ENCODE assay signal across 11 mouse cellular contexts in genomic region chr11:70223724-70224123, GRCm38 (mm10). TPM values are rescaled to one million over a fixed set of nuclear protein-coding genes. Genes with fewer than 3 reads are reported as not detected.
DNase-seq lines count a peak whose midpoint lies in the region; ATAC-seq and TF ChIP-seq lines count a peak whose summit lies in the region.
"Had no signal": no experiment of that assay in that cellular context is flagged by ENCODE, and none has a peak within 500 bp of the region (broad histone marks: within the 10 kb centered on the region; RNA-seq: fewer than 3 reads in every experiment).

No protein-coding gene starts in this region.

- no peaks in the 10 kb centered on the region for H3K27me3 ChIP-seq in hindbrain, postnatal 0 days (ENCODE audit: insufficient read depth, low read length)
- peaks cover 15% of the 10 kb centered on the region for H3K27me3 ChIP-seq in hindbrain, embryonic 16.5 days (replicated peaks; ENCODE audit: control insufficient read depth, insufficient read depth, low read length)
- H3K27me3 ChIP-seq in intestine, postnatal 0 days (replicated peaks; ENCODE audit: control insufficient read depth, insufficient read depth, low read length): no peaks in the 10 kb centered on the region

- 86% methylated on average over 9 of the region's 9 CpGs for WGBS in hindbrain, postnatal 0 days
- WGBS in hindbrain, embryonic 16.5 days: 86% methylated on average over 9 of the region's 9 CpGs
- WGBS in intestine, postnatal 0 days: 73% methylated on average over 9 of the region's 9 CpGs

- no peak for DNase-seq in hindbrain, postnatal 0 days (ENCODE audit: low spot score)
- peak; percentile 76 to 89 for DNase-seq in heart, adult 9 months (ENCODE audit: low spot score in 2 of 2)
- peak; percentile 76 for DNase-seq in lung, postnatal 25 days (ENCODE audit: low spot score)
- DNase-seq in left cerebral cortex, adult 9 months (ENCODE audit: low spot score in 2 of 2): no peak
- no peak for DNase-seq in thymus, adult 18-20 months

- no peak overlapping the region for H3K9ac ChIP-seq in hindbrain, postnatal 0 days (replicated peaks; ENCODE audit: low read length)
- no peak overlapping the region for H3K9ac ChIP-seq in hindbrain, embryonic 16.5 days (ENCODE audit: low read depth, low read length)
- H3K9ac ChIP-seq in intestine, postnatal 0 days (ENCODE audit: low read depth, low read length): no peak overlapping the region
- H3K9ac ChIP-seq: hindbrain, embryonic 15.5 days; midbrain, embryonic 15.5 days had no signal

- ATAC-seq in hindbrain, postnatal 0 days: no peak
- no peak for ATAC-seq in hindbrain, embryonic 16.5 days
- ATAC-seq in intestine, postnatal 0 days: no peak
- ATAC-seq in activated CD4-positive, CD25-positive, alpha-beta regulatory T cell, adult 4 months: no peak
- ATAC-seq: forebrain, embryonic 14.5 days; midbrain, embryonic 15.5 days had no signal

- peaks cover 31% of the 10 kb centered on the region for H3K4me1 ChIP-seq in hindbrain, postnatal 0 days (ENCODE audit: insufficient read depth, low read length)
- H3K4me1 ChIP-seq in hindbrain, embryonic 16.5 days (ENCODE audit: control insufficient read depth, insufficient read depth, low read depth, low read length): peaks cover 34% of the 10 kb centered on the region
- H3K4me1 ChIP-seq in intestine, postnatal 0 days (replicated peaks; ENCODE audit: control insufficient read depth, insufficient read depth, low read length): peaks cover 3% of the 10 kb centered on the region

- H3K27ac ChIP-seq in hindbrain, postnatal 0 days: peak overlapping the region; percentile 32; the same call in 1 of the 2 replicates
- H3K27ac ChIP-seq in hindbrain, embryonic 16.5 days (ENCODE audit: low read depth, low read length): no peak overlapping the region
- peak overlapping the region; percentile 57 for H3K27ac ChIP-seq in intestine, postnatal 0 days (ENCODE audit: low read depth, low read length)
- H3K27ac ChIP-seq: hindbrain, embryonic 15.5 days; midbrain, embryonic 15.5 days had no signal

- H3K4me3 ChIP-seq in hindbrain, postnatal 0 days (ENCODE audit: low read length): no peak overlapping the region
- no peak overlapping the region for H3K4me3 ChIP-seq in hindbrain, embryonic 16.5 days (ENCODE audit: low read length)
- H3K4me3 ChIP-seq in intestine, postnatal 0 days (ENCODE audit: low read depth, low read length): no peak overlapping the region
- H3K4me3 ChIP-seq: hindbrain, embryonic 15.5 days; midbrain, embryonic 15.5 days had no signal

- H3K4me2 ChIP-seq in hindbrain, postnatal 0 days (ENCODE audit: low read depth, low read length): no peak overlapping the region
- H3K4me2 ChIP-seq in hindbrain, embryonic 16.5 days (ENCODE audit: low read length): no peak overlapping the region
- H3K4me2 ChIP-seq in intestine, postnatal 0 days (replicated peaks; ENCODE audit: low read depth): no peak overlapping the region; the same call in 1 of the 2 replicates
- H3K4me2 ChIP-seq: hindbrain, embryonic 15.5 days; midbrain, embryonic 15.5 days had no signal

- H3K9me3 ChIP-seq in hindbrain, postnatal 0 days (ENCODE audit: low read length): no peaks in the 10 kb centered on the region
- no peaks in the 10 kb centered on the region for H3K9me3 ChIP-seq in hindbrain, embryonic 16.5 days (ENCODE audit: control insufficient read depth, low read length)
- H3K9me3 ChIP-seq in intestine, postnatal 0 days (ENCODE audit: control insufficient read depth): no peaks in the 10 kb centered on the region
- H3K9me3 ChIP-seq: hindbrain, embryonic 15.5 days; midbrain, embryonic 15.5 days had no signal

- H3K36me3 ChIP-seq in hindbrain, postnatal 0 days (ENCODE audit: insufficient read depth, low read length): no peaks in the 10 kb centered on the region
- H3K36me3 ChIP-seq in hindbrain, embryonic 16.5 days (ENCODE audit: control insufficient read depth, insufficient read depth, low read length): no peaks in the 10 kb centered on the region
- H3K36me3 ChIP-seq in intestine, postnatal 0 days (ENCODE audit: control insufficient read depth, insufficient read depth): no peaks in the 10 kb centered on the region
- H3K36me3 ChIP-seq: hindbrain, embryonic 15.5 days; midbrain, embryonic 15.5 days had no signal

- no peak for TF ChIP-seq CTCF in hindbrain, postnatal 0 days (IDR thresholded peaks at IDR 0.05; ENCODE audit: low read depth)
- no peak for TF ChIP-seq CTCF in intestine, postnatal 0 days (IDR thresholded peaks at IDR 0.05; ENCODE audit: low read depth)

RNA-seq across cellular contexts. Expression of gene Slc16a13, which starts 2.9 kb away (rescaled TPM):
- total RNA-seq in hindbrain, postnatal 0 days (2014; rRNA removed): 15.3 and 17.2 TPM in 2 replicates
- polyA plus RNA-seq in hindbrain, postnatal 0 days (2015; fragmentation: Nextera tagmentation; extraction: Ambion mirVana): 9.4 and 10.8 TPM in 2 replicates
- 11.9 and 15.2 TPM in 2 replicates for polyA plus RNA-seq in hindbrain, embryonic 16.5 days (2015; fragmentation: Nextera tagmentation; extraction: Ambion mirVana)
- 9.9 and 11.4 TPM in 2 replicates for polyA plus RNA-seq in intestine, postnatal 0 days (2015; fragmentation: Nextera tagmentation; extraction: Ambion mirVana)
- polyA plus RNA-seq in activated CD4-positive, CD25-positive, alpha-beta regulatory T cell, adult 4 months (2017; shearing (Covaris generic)): 1 to 10 TPM; 2.6 to 4.1 TPM

RNA-seq across cellular contexts. Expression of gene Bcl6b, which starts 5.9 kb away (rescaled TPM):
- total RNA-seq in hindbrain, postnatal 0 days (2014; rRNA removed): 4.9 and 5.0 TPM in 2 replicates
- polyA plus RNA-seq in hindbrain, postnatal 0 days (2015; fragmentation: Nextera tagmentation; extraction: Ambion mirVana): 2.4 and 2.7 TPM in 2 replicates
- 5.1 and 6.6 TPM in 2 replicates for polyA plus RNA-seq in hindbrain, embryonic 16.5 days (2015; fragmentation: Nextera tagmentation; extraction: Ambion mirVana)
- 3.6 and 4.4 TPM in 2 replicates for polyA plus RNA-seq in intestine, postnatal 0 days (2015; fragmentation: Nextera tagmentation; extraction: Ambion mirVana)
- polyA plus RNA-seq in activated CD4-positive, CD25-positive, alpha-beta regulatory T cell, adult 4 months (2017; shearing (Covaris generic)): under 1 TPM; 0.23 to 0.36 TPM

RNA-seq across cellular contexts. Expression of gene Slc16a11, which starts 11.2 kb away (rescaled TPM):
- 13.4 and 23.7 TPM in 2 replicates for total RNA-seq in hindbrain, postnatal 0 days (2014; rRNA removed)
- polyA plus RNA-seq in hindbrain, postnatal 0 days (2015; fragmentation: Nextera tagmentation; extraction: Ambion mirVana): 12.9 and 14.3 TPM in 2 replicates
- 8.7 and 9.7 TPM in 2 replicates for polyA plus RNA-seq in hindbrain, embryonic 16.5 days (2015; fragmentation: Nextera tagmentation; extraction: Ambion mirVana)
- polyA plus RNA-seq in intestine, postnatal 0 days (2015; fragmentation: Nextera tagmentation; extraction: Ambion mirVana): 3.6 and 4.5 TPM in 2 replicates
- polyA plus RNA-seq in activated CD4-positive, CD25-positive, alpha-beta regulatory T cell, adult 4 months (2017; shearing (Covaris generic)): not detected

RNA-seq across cellular contexts. Expression of gene 0610010K14Rik, which starts 14.0 kb away (rescaled TPM):
- total RNA-seq in hindbrain, postnatal 0 days (2014; rRNA removed): 61.6 and 96.0 TPM in 2 replicates
- 172 and 185 TPM in 2 replicates for polyA plus RNA-seq in hindbrain, postnatal 0 days (2015; fragmentation: Nextera tagmentation; extraction: Ambion mirVana)
- polyA plus RNA-seq in hindbrain, embryonic 16.5 days (2015; fragmentation: Nextera tagmentation; extraction: Ambion mirVana): 167 and 175 TPM in 2 replicates
- 70.3 and 72.7 TPM in 2 replicates for polyA plus RNA-seq in intestine, postnatal 0 days (2015; fragmentation: Nextera tagmentation; extraction: Ambion mirVana)
- polyA plus RNA-seq in activated CD4-positive, CD25-positive, alpha-beta regulatory T cell, adult 4 months (2017; shearing (Covaris generic)): 100 to 1,000 TPM; 124 to 159 TPM

RNA-seq across cellular contexts. Expression of gene Gm21988, which starts 15.9 kb away (rescaled TPM):
- total RNA-seq in hindbrain, postnatal 0 days (2014; rRNA removed): 1.9 and 2.8 TPM in 2 replicates
- polyA plus RNA-seq in hindbrain, postnatal 0 days (2015; fragmentation: Nextera tagmentation; extraction: Ambion mirVana): 14.2 and 15.2 TPM in 2 replicates
- 13.8 and 15.7 TPM in 2 replicates for polyA plus RNA-seq in hindbrain, embryonic 16.5 days (2015; fragmentation: Nextera tagmentation; extraction: Ambion mirVana)
- 11.2 and 11.3 TPM in 2 replicates for polyA plus RNA-seq in intestine, postnatal 0 days (2015; fragmentation: Nextera tagmentation; extraction: Ambion mirVana)
- 1 to 10 TPM; 5.2 to 7.6 TPM for polyA plus RNA-seq in activated CD4-positive, CD25-positive, alpha-beta regulatory T cell, adult 4 months (2017; shearing (Covaris generic))

Comparison
In these comparisons a context has a peak if more than half of its experiments do, and no peak if none do; other contexts are left out.
1. DNase-seq: peak in heart, adult 9 months (2 of 2) and lung, postnatal 25 days (single experiment); none in hindbrain, postnatal 0 days (single experiment), left cerebral cortex, adult 9 months (0 of 2) and thymus, adult 18-20 months (0 of 2).